Mouse (Mus musculus): Measurements from ENCODE around the gene Cadm1. TPM values are rescaled to one million over a fixed set of nuclear protein-coding genes. Genes with fewer than 3 reads are reported as not detected.
A peak's percentile ranks its signal among the peaks of the same experiment; 100 is the strongest.

Gene Cadm1
- polyA plus RNA-seq, 1 experiment from 2014 or later = 68.4 TPM

DNA sequence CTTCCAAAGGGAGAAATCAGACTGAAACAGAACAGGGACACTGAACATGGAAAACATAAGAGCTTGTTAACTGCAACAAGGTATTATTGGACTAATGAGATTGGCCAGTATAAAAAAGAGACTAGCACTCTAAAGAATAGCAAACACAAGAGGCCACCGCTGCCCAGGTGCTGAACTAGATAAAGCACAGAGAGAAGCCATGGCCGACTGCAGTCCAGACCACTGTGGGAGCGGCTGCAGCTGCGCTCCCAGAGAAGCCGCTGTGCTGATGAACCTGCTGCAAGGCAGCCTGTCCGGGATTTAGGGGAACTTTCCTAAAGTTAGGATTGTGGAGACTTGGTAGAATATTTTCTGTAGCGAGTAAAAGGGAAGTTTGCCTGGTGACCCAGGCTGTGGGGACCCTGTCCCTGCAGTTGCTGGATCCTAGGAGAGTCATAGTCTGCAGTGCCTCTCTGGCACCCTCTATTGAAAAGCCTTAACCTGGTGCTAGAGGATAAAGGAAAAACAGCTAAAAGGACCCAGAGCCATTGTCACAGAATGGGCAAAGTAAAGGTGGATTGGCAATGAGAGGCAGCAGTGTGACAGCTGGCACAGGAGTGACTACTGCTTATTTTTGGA is 57.7 kb downstream of the Cadm1 start:
- Histone ChIP-seq H3K9me3 (no peaks in the 10 kb centered on the region), H3K27me3 (ENCODE audit: insufficient read depth, poor library complexity, severe bottlenecking) (no peaks in the 10 kb centered on the region), H3K27ac (no peak overlapping the region), H3K36me3 (no peaks in the 10 kb centered on the region), H3K4me1 (peaks cover 10% of the 10 kb centered on the region), H3K4me3 (peak overlapping the region; percentile 37; the same call in 1 of the 2 replicates)
- no peak for DNase-seq (ENCODE audit: low spot score)
- 39% methylated on average over 7 of the region's 7 CpGs for WGBS

DNA sequence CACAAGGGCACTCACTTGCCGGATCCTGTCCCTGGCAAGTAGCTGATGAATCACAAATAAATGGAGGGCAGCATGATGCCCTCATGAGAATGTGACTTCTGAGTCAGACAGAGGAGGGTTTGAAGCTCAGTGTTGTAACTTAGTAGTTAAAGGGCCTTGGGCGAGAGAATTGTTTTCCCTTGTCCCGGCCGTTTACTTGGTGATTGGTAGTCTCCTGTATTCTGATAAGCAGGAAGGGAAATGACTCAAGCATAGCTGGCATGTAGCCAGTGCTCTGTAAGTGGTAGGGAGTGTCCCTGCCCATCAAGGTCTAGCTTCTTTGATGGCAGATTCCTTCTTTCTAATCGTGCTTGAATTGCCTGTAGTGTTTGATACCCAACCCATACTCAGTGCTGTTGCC is 59.9 kb downstream of the Cadm1 start:
- no peaks in the 10 kb centered on the region for H3K27me3 ChIP-seq (ENCODE audit: insufficient read depth, poor library complexity, severe bottlenecking)
- H3K9me3 ChIP-seq = no peaks in the 10 kb centered on the region
- no peak overlapping the region for H3K27ac ChIP-seq
- H3K36me3 ChIP-seq = no peaks in the 10 kb centered on the region
- 30% methylated on average over 5 of the region's 5 CpGs for WGBS
- H3K4me1 ChIP-seq = peaks cover 10% of the 10 kb centered on the region
- H3K4me3 ChIP-seq = no peak overlapping the region
- no peak for DNase-seq (ENCODE audit: low spot score)

DNA sequence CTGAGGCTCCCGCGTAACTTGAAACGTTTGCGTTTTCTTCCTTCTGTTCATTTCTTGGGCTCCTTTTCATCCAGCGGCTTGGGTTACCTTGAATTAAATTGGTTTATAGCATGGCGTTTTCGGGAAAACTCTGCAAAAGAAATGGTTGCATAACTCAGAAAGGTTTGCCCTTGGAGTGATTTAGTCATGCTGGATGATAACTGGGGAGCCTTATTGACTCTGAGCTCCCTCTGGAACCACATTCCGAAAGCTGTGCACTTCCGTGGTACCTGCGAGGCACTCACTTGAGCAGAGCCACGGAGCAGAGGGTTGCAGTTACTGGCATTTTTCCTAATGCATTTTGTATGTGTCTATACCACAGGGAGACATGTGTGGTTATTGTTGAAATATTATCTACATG is 71.6 kb downstream of the Cadm1 start:
- Histone ChIP-seq H3K27me3 (ENCODE audit: insufficient read depth, poor library complexity, severe bottlenecking) (no peaks in the 10 kb centered on the region), H3K4me3 (no peak overlapping the region), H3K36me3 (no peaks in the 10 kb centered on the region), H3K9me3 (no peaks in the 10 kb centered on the region), H3K4me1 (peaks cover 15% of the 10 kb centered on the region; the same call in 1 of the 2 replicates), H3K27ac (no peak overlapping the region)
- WGBS = 92% methylated on average over 11 of the region's 11 CpGs
- DNase-seq (ENCODE audit: low spot score) = no peak

DNA sequence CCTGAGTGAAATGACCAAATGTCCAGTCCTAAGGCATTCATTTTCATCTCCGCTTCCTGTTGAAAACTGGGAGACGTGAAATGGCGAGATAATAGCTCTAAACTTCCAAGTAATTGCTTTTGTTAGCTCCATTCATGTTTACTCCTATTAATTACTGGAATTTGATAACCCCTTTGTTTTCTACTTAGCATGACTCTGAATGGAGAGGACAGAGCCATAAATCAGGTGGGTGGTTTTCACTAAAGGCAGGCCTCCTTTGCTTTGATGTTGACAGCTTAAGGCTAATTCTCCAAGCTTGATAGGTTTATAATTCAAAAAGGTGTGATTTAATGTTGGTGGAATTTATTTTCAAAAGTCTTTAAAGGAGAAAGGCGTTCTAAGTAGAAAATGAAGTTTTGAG is 74.0 kb downstream of the Cadm1 start:
- Histone ChIP-seq H3K4me1 (0 out of 2 replicates have a peak, but pooled peaks cover 7% of the 10 kb centered on the region), H3K27ac (no peak overlapping the region), H3K36me3 (no peaks in the 10 kb centered on the region), H3K9me3 (no peaks in the 10 kb centered on the region), H3K27me3 (ENCODE audit: insufficient read depth, poor library complexity, severe bottlenecking) (no peaks in the 10 kb centered on the region), H3K4me3 (no peak overlapping the region)
- DNase-seq (ENCODE audit: low spot score) = no peak
- WGBS = 80% methylated on average over 4 of the region's 4 CpGs

DNA sequence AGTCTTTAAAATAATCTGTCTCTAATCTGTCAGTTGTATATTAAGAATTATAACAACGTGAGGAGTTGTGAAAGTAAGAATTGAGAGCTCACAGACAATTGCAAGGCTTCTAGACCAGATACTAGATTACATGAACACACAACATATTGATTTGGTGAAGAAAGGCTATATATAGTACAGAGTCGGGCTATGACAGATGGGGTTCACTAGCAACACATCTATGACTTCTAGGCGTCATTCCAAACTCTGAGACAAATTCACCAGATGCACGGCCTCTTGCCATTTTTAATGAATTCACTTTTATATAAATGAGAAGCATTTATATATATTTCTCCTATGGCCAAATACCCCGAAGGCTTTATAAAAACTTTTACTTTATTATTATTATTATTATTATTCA is 75.7 kb downstream of the Cadm1 start:
- Histone ChIP-seq H3K36me3 (no peaks in the 10 kb centered on the region), H3K4me1 (0 out of 2 replicates have a peak, but pooled peaks cover 12% of the 10 kb centered on the region), H3K9me3 (no peaks in the 10 kb centered on the region), H3K4me3 (no peak overlapping the region), H3K27ac (no peak overlapping the region), H3K27me3 (ENCODE audit: insufficient read depth, poor library complexity, severe bottlenecking) (no peaks in the 10 kb centered on the region)
- WGBS = 83% methylated on average over 5 of the region's 5 CpGs
- no peak for DNase-seq (ENCODE audit: low spot score)

DNA sequence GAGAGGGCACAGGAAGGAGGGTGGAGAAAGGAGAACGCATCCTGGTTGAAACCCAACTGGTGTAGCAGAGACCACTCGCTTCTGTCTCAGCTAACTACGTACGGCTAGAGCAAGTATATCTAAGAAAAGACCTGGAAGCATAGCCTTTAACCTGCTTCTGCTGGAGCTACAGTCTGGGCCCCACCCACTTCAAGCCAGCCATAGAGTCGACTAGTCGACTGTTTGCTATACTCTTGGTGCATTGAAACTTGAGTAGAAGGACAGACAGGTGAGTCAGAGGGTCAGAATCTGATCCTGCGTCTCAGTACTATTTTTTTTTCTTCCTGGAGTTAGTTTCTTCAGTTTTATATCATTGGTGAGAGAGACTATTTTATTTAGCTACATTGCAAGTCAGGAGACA is 78.5 kb downstream of the Cadm1 start:
- Histone ChIP-seq H3K4me3 (no peak overlapping the region), H3K27me3 (ENCODE audit: insufficient read depth, poor library complexity, severe bottlenecking) (no peaks in the 10 kb centered on the region), H3K36me3 (no peaks in the 10 kb centered on the region), H3K27ac (no peak overlapping the region), H3K4me1 (0 out of 2 replicates have a peak, but pooled peaks cover 17% of the 10 kb centered on the region), H3K9me3 (no peaks in the 10 kb centered on the region)
- 68% methylated on average over 7 of the region's 7 CpGs for WGBS
- DNase-seq (ENCODE audit: low spot score) = no peak

DNA sequence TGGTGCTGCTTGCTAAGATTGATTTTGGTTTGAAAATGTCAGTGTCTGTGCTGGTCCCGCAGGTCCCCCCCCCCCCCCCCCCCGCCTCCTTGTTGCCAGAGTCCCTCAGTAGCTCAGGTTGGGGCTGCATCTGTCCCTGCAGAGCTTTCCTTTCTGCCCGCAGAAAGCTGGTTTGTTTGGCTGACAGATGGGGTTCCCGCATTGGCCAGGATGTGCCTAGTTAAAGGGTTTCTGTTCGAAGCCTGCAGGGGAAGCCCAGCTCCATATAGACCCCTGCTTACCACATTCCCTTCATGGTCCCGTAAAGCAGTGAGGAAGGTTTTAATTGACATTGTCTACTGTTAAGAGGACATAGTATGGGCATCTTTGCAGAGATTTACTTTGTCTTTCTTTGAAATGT is 78.9 kb downstream of the Cadm1 start:
- Histone ChIP-seq H3K27ac (no peak overlapping the region), H3K4me1 (0 out of 2 replicates have a peak, but pooled peaks cover 17% of the 10 kb centered on the region), H3K27me3 (ENCODE audit: insufficient read depth, poor library complexity, severe bottlenecking) (no peaks in the 10 kb centered on the region), H3K9me3 (no peaks in the 10 kb centered on the region), H3K36me3 (no peaks in the 10 kb centered on the region), H3K4me3 (no peak overlapping the region)
- DNase-seq (ENCODE audit: low spot score) = no peak
- 61% methylated on average over 5 of the region's 6 CpGs for WGBS

DNA sequence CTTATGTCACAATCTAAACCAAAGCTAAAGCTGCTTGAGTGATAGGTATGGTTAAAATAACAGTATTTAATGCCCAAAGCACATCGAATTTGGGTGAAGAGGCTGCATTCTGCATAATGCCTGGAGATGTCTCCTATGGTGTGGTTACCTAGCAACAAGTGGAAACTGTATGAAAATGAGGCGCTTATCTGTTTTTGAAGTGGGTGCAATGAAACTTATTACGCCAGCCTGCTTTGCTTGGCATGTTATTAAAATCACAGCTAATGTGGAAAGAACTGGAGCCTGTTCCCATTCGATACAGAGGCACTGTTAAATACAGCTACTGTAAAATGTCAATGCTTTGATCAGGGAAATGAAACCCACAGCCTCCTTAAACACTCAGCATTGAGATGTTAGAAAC is 79.5 kb downstream of the Cadm1 start:
- no peaks in the 10 kb centered on the region for H3K9me3 ChIP-seq
- DNase-seq (ENCODE audit: low spot score) = no peak
- 79% methylated on average over 4 of the region's 4 CpGs for WGBS

DNA sequence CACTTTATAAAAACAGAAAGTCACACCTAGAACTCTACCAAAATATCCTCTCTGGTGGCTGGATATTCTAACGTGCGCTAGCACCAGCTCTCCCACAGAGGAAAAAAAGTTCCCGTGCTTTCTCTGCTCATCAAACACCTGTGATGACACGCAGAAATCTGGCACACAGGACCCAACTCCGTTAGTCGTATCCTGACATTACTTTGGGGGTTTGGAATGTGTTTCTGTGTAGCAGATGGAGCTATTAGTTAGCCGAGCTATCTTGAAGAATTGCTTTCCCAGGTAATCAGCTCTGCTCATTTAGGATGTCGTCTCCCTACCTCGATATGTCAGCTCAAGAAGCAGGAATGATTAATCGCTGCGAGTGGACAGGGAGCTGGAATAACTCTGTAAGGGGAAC is 80.3 kb downstream of the Cadm1 start:
- 63% methylated on average over 11 of the region's 11 CpGs for WGBS
- DNase-seq (ENCODE audit: low spot score) = no peak
- H3K4me1 ChIP-seq = peaks cover 21% of the 10 kb centered on the region; the same call in 1 of the 2 replicates
- H3K4me3 ChIP-seq = no peak overlapping the region
- no peaks in the 10 kb centered on the region for H3K36me3 ChIP-seq
- no peaks in the 10 kb centered on the region for H3K27me3 ChIP-seq (ENCODE audit: insufficient read depth, poor library complexity, severe bottlenecking)
- H3K27ac ChIP-seq = no peak overlapping the region
- no peaks in the 10 kb centered on the region for H3K9me3 ChIP-seq

More for the DNA sequence above, 79.5 kb downstream of the Cadm1 start:
- H3K36me3 ChIP-seq = no peaks in the 10 kb centered on the region
- no peak overlapping the region for H3K27ac ChIP-seq
- 0 out of 2 replicates have a peak, but pooled peaks cover 17% of the 10 kb centered on the region for H3K4me1 ChIP-seq
- no peaks in the 10 kb centered on the region for H3K27me3 ChIP-seq (ENCODE audit: insufficient read depth, poor library complexity, severe bottlenecking)
- no peak overlapping the region for H3K4me3 ChIP-seq

DNA sequence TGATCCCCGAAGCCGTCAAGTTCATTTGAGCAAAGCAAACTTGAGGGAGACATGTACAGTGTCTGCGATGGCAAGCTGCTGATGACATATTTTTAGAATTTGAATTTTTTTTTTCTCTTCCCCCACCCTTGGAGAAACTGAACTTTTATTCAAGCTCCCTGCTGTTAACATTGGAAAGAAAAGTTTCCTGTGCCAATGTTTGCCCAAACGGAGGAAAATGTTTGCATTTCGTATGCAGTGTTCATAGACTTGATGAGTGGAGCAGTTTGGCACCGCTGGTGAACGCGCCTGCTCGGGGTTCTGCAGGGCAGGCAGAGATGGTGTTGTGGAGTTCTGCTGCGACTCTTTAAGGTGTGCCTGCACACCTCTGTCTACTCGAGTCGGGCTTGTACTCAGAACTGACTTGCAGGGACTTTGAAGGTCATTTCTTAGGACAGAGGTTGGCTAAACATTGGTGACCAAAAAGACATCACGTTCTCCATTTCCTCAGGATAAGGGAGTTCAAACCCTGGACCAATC is 83.0 kb downstream of the Cadm1 start:
- H3K27ac ChIP-seq = no peak overlapping the region
- WGBS = 78% methylated on average over 13 of the region's 13 CpGs
- no peaks in the 10 kb centered on the region for H3K27me3 ChIP-seq (ENCODE audit: insufficient read depth, poor library complexity, severe bottlenecking)
- H3K4me3 ChIP-seq = no peak overlapping the region
- peaks cover 38% of the 10 kb centered on the region for H3K4me1 ChIP-seq
- no peak for DNase-seq (ENCODE audit: low spot score)
- H3K36me3 ChIP-seq = no peaks in the 10 kb centered on the region
- no peaks in the 10 kb centered on the region for H3K9me3 ChIP-seq

DNA sequence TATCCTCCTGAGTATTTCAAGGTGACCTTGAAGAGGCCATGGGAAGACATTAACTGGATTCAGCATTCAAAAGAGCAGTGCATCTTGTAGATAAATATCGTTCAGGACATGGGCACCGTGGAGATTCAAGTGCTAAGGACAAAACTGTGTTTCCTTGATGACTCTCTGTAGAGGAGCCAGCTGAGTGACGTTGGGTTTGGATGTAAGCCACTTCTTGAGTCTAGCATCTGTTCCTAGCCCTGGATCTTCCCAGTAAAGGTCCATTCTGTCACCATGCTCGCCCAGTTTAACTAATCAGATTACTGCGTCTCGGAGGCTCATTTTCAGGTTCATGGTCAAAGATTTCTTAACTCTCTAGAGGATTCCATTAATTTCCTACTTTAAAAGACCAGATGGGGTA is 85.1 kb downstream of the Cadm1 start:
- no peaks in the 10 kb centered on the region for H3K27me3 ChIP-seq (ENCODE audit: insufficient read depth, poor library complexity, severe bottlenecking)
- whole genome bisulfite sequencing = 79% methylated on average over 6 of the region's 6 CpGs
- no peak for DNase-seq (ENCODE audit: low spot score)
- H3K27ac ChIP-seq = no peak overlapping the region
- no peaks in the 10 kb centered on the region for H3K36me3 ChIP-seq
- no peak overlapping the region for H3K4me3 ChIP-seq
- peaks cover 46% of the 10 kb centered on the region for H3K4me1 ChIP-seq
- H3K9me3 ChIP-seq = no peaks in the 10 kb centered on the region

DNA sequence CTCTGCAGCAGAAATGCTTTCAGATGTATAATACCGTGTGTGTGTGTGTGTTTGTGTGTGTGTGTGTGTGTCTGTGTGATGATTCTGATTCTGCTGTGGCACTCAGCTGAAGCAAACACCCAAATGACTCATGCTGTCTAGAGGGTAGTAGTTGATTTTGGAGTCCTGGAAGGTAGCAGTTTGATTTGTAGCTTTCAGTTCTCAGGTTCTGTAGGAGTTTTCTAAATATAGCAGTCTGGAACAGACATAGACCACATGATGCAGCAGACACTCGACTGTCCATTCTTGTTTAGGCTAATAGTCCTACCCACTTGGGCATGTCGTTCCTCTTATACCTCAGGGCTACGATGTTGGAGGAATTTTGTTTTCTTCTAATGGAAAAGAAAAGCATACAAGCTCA is 86.4 kb downstream of the Cadm1 start:
- H3K27ac ChIP-seq = peak overlapping the region; percentile 64; the same call in 1 of the 2 replicates
- WGBS = 42% methylated on average over 4 of the region's 4 CpGs
- H3K4me1 ChIP-seq = peaks cover 45% of the 10 kb centered on the region
- H3K27me3 ChIP-seq (ENCODE audit: insufficient read depth, poor library complexity, severe bottlenecking) = no peaks in the 10 kb centered on the region
- peak overlapping the region; percentile 22; the same call in 1 of the 2 replicates for H3K4me3 ChIP-seq
- no peaks in the 10 kb centered on the region for H3K36me3 ChIP-seq
- no peaks in the 10 kb centered on the region for H3K9me3 ChIP-seq
- DNase-seq (ENCODE audit: low spot score) = no peak

DNA sequence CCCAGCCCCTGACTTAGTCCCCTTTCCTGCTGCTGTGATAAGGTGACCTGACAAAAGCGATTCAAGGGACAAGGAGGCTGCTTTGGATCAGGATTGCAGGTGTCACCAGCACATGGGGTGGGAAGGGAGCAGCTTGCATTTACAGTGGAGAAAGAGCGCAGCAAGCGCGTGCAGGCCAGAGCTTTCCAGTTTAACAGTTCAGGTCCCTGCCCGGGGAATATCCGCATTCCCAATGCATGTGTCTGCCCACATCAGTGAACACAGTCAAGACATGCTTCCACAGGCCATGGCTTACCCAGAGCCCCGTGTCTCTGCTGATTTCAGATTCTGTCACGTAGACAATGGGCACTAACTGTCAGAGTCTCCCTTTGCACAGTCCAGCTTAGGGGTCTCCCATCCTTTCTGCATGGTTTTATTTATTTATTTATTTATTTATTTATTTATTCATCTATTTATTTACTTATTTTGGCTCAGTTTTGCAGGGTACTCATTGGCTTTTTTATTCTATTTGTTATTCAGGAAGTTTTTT is 89.6 kb downstream of the Cadm1 start:
- no peak for DNase-seq (ENCODE audit: low spot score)
- no peak overlapping the region for H3K4me3 ChIP-seq
- peaks cover 50% of the 10 kb centered on the region for H3K4me1 ChIP-seq

More for the DNA sequence above, 89.6 kb downstream of the Cadm1 start:
- peak overlapping the region; percentile 60; the same call in 1 of the 2 replicates for H3K27ac ChIP-seq
- H3K9me3 ChIP-seq = no peaks in the 10 kb centered on the region
- H3K36me3 ChIP-seq = no peaks in the 10 kb centered on the region
- WGBS = 41% methylated on average over 8 of the region's 8 CpGs
- H3K27me3 ChIP-seq (ENCODE audit: insufficient read depth, poor library complexity, severe bottlenecking) = no peaks in the 10 kb centered on the region

Data from heart, embryonic 10.5 days (tissue).